Mouse (Mus musculus): ENCODE data around the gene Utf1. TPM values are rescaled to one million over a fixed set of nuclear protein-coding genes. Genes with fewer than 3 reads are reported as not detected.

Utf1 gene
- total RNA-seq, 2 experiments from 2014 or later = not detected

- intact Hi-C loops (cut with DNase I) = no loop called here
- DNase-seq = no peak
These were observed 6.5 kb upstream of the Utf1 start for GRCm38 (mm10) chr7:139937138-139937537.

GRCm38 (mm10) chr7:139937810-139938209 is 5.8 kb upstream of the Utf1 start:
- intact Hi-C loops (cut with DNase I) = no loop called here
- DNase-seq = no peak

GRCm38 (mm10) chr7:139940476-139941209 is 2.9 kb upstream of the Utf1 start:
- intact Hi-C loops (cut with DNase I) = no loop called here

GRCm38 (mm10) chr7:139944291-139945240 is 977 bp downstream of the Utf1 start:
- DNase-seq = no peak
- intact Hi-C loops (cut with DNase I) = no loop called here

More at GRCm38 (mm10) chr7:139940476-139941209, 2.9 kb upstream of the Utf1 start:
- DNase-seq = no peak

GRCm38 (mm10) chr7:139945516-139945915 is 1.9 kb downstream of the Utf1 start:
- DNase-seq = no peak
- intact Hi-C loops (cut with DNase I) = no loop called here

- intact Hi-C loops (cut with DNase I) = no loop called here
These were observed 2.4 kb downstream of the Utf1 start for GRCm38 (mm10) chr7:139946032-139946431.

GRCm38 (mm10) chr7:139949893-139950282 is 6.3 kb downstream of the Utf1 start:
- peak; percentile 44 to 49 for DNase-seq
- intact Hi-C loops (cut with DNase I) = no loop called here

More at GRCm38 (mm10) chr7:139946032-139946431, 2.4 kb downstream of the Utf1 start:
- no peak for DNase-seq

GRCm38 (mm10) chr7:139950283-139950971 is 6.8 kb downstream of the Utf1 start:
- DNase-seq = peak; percentile 60
- intact Hi-C loops (cut with DNase I) = no loop called here

- intact Hi-C loops (cut with DNase I) = no loop called here
- DNase-seq = peak in 1 of 2 experiments; percentile 19
These were observed 7.5 kb downstream of the Utf1 start for GRCm38 (mm10) chr7:139951079-139951478.

GRCm38 (mm10) chr7:139951991-139952633 is 8.5 kb downstream of the Utf1 start:
- intact Hi-C loops (cut with DNase I) = no loop called here
- DNase-seq = no peak

GRCm38 (mm10) chr7:139955505-139955904 is 11.9 kb downstream of the Utf1 start:
- DNase-seq = no peak
- intact Hi-C loops (cut with DNase I) = no loop called here

- intact Hi-C loops (cut with DNase I) = no loop called here
- no peak for DNase-seq
These were observed 13.1 kb downstream of the Utf1 start for GRCm38 (mm10) chr7:139956658-139957057.

- no peak for DNase-seq
- intact Hi-C loops (cut with DNase I) = no loop called here
These were observed 13.8 kb downstream of the Utf1 start for GRCm38 (mm10) chr7:139957437-139957836.

GRCm38 (mm10) chr7:139957958-139958357 is 14.4 kb downstream of the Utf1 start:
- DNase-seq = no peak
- intact Hi-C loops (cut with DNase I) = no loop called here

GRCm38 (mm10) chr7:139961141-139961540 is 17.6 kb downstream of the Utf1 start:
- intact Hi-C loops (cut with DNase I) = no loop called here
- DNase-seq = no peak

GRCm38 (mm10) chr7:139963814-139964213 is 20.2 kb downstream of the Utf1 start:
- intact Hi-C loops (cut with DNase I) = no loop called here
- DNase-seq = no peak

- intact Hi-C loops (cut with DNase I) = loop anchor here (5.0 kb wide), 1 partner anchor 175 kb away; no protein-coding TSS in a partner anchor
- no peak for DNase-seq
These were observed 23.6 kb downstream of the Utf1 start for GRCm38 (mm10) chr7:139967175-139967574.

GRCm38 (mm10) chr7:139968428-139968827 is 24.8 kb downstream of the Utf1 start:
- no peak for DNase-seq
- intact Hi-C loops (cut with DNase I) = loop anchor here (5.0 kb wide), 1 partner anchor 174 kb away; no protein-coding TSS in a partner anchor

GRCm38 (mm10) chr7:139969348-139970130 is 25.9 kb downstream of the Utf1 start:
- DNase-seq = peak; percentile 75 to 85

More at GRCm38 (mm10) chr7:139969348-139970130, 25.9 kb downstream of the Utf1 start:
- intact Hi-C loops (cut with DNase I) = loop anchor here (1.0 to 5.0 kb wide), 3 partner anchors 25 to 173 kb away; no protein-coding TSS in a partner anchor

All from heart, postnatal 36 days (tissue).